1 mouse cellular context compared by ENCODE assay signal in the genomic region with DNA sequence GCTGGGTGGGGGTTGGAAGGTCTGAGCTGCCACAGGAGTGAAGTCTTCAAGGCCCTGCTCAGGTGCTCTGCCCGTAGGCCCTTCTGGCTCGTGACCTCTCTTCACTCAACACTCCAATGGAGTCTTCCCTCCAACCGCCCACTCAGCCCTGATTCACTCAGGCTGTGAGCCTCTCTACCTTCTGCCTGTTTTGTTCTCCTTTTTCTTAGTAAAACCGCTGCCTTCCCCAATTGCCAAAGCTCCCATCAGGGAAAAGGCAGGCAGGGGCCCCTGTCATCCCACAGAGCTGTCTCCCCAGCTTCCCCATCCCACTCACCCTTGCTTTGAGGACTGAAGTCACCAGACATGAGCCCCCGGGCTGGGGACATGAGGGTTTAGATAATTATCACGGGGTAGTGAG.
TF ChIP-seq lines count a peak whose summit lies in the region.

No protein-coding gene starts in this region.

TF ChIP-seq in MEL, 35 proteins besides CTCF, POLR2A, EP300 and RAD21:
- TF ChIP-seq TBP (IDR thresholded peaks at IDR 0.05; ENCODE audit: low read depth, low read length), result peak; percentile 46; the same call in 1 of the 2 replicates
- no peak for TF ChIP-seq MAX (IDR thresholded peaks at IDR 0.05; ENCODE audit: low read length)
- no peak for TF ChIP-seq KAT2A (conservative IDR thresholded peaks at IDR 0.05; ENCODE audit: low read depth, low read length)
- no peak for TF ChIP-seq E2F4 (IDR thresholded peaks at IDR 0.05; ENCODE audit: borderline replicate concordance, low read depth, low read length)
- TF ChIP-seq UBTF (IDR thresholded peaks at IDR 0.05; ENCODE audit: borderline replicate concordance, insufficient read depth, low read depth, low read length), result no peak
- no peak for TF ChIP-seq POLR2AphosphoS2 (IDR thresholded peaks at IDR 0.05; ENCODE audit: low read length)
